Mouse (Mus musculus) adrenal gland (tissue): ENCODE data around the gene Mtss1l.
"Not testable (repeated sequence)": the region's sequence is repeated elsewhere in the genome, so short reads cannot be mapped to it uniquely, and the experiment has no call there.

Source experiments
- intact Hi-C: fragments of 180-260 bp; cut with DNase I; formaldehyde crosslinking; loops from one replicate; pipeline ENCODE4 v1.15.1; 2025

The Mtss1l gene

DNA sequence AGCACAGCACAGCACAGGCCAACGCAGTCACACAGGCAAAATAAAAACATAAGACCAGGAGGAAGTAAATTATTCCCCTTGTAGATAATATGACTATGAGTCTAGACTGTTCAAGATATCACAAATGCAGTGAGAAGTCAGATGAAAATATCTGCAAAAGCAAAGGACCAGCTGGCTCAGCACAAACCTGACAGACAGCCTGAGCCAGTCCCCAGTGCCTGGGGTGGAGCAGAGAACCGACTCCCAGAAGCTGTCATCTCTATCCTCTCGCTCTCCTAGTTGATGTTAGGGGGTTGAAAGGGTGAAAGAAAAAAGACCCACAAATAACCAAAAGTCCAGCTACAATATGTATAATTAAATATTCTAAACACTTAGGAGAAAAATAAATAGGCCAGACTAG is 54.4 kb downstream of the Mtss1l start:
- intact Hi-C loops: no loop called here

DNA sequence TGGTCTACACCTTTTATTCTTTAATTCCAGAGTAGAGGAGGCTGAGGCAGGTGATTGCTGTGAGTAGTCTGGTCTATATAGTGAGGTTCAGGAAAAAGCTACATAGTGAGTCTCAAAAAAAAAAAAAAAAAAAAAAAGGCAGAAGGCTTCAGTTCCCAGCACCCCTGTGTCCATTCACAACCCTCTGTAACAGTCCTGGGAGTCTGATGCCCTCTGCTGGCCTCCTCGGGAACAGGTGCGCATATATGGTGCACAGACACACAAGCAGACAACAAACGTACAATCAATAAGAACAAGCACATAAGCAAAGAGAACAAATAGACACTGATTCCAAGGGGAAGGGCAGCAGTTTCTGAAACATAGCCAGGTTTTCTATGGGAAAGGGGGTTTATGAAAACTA is 55.1 kb downstream of the Mtss1l start:
- intact Hi-C loops: no loop called here

DNA sequence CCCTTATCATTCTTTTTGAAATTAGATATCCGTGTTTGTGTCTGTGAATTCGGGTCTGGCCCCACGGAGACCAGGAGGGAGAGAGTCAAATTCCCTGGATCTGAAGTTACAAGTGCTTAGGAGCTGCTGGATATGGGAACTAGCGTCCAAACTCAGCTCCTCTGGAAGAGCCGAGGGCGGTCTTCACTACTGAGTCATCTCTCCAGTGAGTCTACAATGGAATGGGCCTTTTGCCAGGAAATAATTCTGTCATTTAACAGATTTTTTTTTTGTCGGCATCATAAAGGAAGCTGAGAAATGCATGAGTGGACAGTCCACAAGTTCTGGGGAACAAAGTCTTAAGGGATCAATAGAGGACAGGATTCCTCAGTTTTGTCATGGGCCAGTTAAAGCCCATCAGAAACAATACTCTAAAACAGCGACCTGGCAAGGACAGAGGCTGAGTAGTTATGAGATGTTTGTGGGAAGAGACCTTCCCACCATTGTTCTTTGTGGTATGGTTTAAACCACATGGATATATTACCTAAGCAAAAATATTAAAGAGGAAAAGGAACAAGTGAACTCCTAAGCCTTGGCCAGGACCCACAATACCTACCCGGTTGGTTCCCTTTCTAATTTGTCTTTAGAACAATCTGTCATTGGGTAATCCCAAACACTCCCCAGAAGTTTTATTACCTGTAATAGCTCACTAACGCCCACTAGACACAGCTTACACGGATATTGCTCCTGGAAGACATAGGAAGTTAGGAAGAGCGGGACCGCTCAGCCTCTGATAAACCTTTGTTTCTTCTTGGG is 58.8 kb downstream of the Mtss1l start:
- intact Hi-C loops: no loop called here

DNA sequence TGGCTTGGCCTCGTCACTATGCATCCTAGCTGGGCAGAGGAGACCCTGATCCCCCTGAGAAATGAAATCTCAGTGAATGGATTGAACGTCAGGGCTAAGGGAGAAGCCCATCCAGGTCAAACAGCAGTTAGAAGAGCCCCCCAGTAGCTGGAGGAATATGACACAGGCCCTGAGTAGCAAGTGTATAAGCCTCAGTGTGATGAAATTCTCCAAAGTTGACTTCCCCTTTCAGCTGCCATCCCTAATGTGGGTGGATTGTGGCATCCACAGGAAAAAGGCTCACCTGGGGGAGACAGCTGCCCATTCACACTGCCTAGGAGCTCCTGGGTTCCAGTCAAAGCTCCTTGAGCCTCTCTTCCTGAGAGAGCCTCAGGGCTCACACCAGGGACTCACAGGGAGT is 64.1 kb downstream of the Mtss1l start:
- intact Hi-C loops: no loop called here

DNA sequence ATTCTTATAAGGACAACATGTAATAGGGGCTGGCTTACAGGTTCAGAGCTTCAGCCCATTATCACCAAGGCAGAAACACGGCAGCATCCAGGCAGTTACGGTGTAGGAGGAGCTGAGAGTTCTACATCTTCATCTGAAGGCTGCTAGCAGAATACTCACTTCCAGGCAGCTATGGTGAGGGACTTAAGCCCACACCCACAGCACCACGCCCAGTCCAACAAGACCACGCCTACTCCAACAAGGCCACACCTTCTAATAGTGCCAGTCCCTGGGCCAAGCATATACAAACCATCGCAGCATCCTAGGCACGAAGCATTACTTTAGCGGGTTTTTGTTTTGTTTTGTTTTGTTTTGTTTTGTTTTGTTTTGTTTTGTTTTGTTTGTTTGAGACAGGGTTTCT is 65.2 kb downstream of the Mtss1l start:
- intact Hi-C loops: not testable (repeated sequence)

DNA sequence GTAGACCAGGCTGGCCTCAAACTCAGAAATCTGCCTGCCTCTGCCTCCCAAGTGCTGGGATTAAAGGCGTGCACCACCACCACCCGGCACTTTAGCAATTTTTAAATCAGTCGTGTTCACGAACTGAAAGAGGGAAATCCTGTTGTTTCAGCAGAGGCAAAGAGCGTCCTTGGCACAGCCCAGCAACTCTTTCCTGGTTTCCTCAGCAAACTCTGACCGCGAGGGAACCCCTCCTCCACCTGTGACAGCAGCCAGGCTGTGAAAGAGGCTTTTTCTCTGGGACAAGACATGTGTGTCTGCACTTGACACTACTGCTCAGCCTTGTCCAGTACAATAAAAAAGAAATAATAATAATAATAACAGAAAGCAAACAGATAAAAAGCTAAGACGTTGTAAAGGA is 65.7 kb downstream of the Mtss1l start:
- intact Hi-C loops: no loop called here

DNA sequence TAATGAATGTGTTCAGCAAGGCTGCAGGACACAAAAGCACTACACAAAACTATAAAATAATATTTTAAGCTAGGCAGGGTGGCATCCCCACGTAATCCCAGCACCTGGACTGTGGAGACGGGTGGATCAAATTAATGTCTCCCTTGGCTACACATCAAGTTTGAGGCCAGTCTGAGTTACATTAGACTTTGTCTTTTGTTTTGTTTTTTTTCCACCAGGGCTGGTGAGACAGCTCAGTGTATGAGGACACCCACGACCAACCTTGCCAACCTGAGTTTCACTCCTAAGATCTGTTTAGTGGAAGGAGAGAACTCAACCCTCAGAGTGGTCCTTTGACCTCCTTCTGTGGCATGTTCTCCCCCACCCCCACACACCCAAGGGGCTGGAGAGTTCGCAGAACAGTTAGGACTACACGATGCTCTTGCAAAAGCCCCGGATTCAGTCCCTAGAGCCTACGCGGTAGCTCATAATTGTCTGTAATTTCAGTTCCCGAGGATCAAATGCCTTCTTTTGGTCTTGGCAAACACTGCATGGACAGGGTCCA is 66.2 kb downstream of the Mtss1l start:
- intact Hi-C loops: no loop called here

DNA sequence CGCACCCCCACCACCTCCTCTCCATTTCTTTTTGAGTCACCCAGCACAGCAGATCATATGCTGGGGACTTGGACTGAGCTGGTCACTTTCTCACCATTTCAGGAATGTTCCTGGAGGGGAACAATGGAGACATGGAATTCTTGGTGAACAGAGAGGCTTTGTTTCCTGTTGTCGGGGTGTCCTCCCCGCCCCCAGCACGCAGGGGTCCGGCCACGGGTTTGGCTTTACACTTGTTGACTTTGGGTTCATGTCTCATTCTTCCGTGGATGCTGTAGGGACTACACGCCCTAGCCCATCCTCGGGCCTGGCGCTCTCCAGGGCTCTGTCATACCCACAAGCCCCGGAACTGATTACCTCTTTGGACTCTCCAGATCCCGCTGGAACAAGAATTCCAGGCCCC is 67.7 kb downstream of the Mtss1l start:
- intact Hi-C loops: no loop called here

DNA sequence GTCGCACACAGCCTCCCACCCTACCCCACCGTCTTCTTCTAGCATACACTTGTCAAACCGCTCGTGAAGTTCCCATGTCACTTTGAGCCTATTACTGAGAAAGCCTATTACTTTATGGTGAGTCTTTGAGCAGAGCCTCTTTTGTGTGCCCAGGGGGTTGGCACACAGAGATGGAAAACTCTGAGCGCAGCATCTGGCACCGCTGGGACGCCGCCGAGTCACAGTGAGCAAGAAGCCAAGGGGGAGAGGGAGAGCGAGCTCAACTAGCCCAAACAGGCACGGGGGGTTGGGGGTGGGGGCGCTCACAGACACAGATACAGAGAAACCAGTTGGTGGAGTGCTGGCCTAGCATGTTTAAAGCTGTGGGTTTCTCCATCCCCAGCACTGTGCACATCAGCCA is 68.3 kb downstream of the Mtss1l start:
- intact Hi-C loops: no loop called here

DNA sequence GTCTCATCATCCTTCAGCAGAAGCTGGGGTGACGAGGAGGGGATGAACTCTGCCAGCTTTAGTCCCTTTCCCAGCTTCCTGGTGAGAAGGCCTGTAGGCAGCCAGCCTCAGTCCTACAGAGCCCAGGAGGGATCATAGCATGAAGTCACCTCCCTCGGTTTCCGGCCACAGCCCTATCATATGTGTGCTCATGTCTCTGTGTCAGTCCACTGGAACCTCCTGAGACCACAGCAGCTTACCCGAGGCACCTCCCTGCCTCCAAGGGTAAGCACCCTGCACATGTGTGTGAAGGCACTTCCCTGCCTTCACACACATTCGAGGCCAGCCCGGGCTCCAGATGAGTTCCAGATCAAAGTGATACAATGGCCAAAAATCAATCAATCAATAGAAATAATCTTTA is 69.0 kb downstream of the Mtss1l start:
- intact Hi-C loops: no loop called here
